Mouse (Mus musculus): ENCODE data around the gene Cnot6l. TPM values are rescaled to one million over a fixed set of nuclear protein-coding genes. Genes with fewer than 3 reads are reported as not detected.
A peak's percentile ranks its signal among the peaks of the same experiment; 100 is the strongest.

Cnot6l gene
- polyA plus RNA-seq, 2 experiments = 2.8 to 5.8 TPM

GRCm38 (mm10) chr5:96176121-96176520 is 12.2 kb upstream of the Cnot6l start:
- ATAC-seq (ENCODE audit: insufficient read depth) (no peak), DNase-seq (ENCODE audit: low read depth in 3 of 3, low spot score in 3 of 3) (no peak)
- WGBS (ENCODE audit: insufficient replicate concordance) = 66% methylated on average over 9 of the region's 9 CpGs
- no peak overlapping the region for H3K4me2 ChIP-seq (ENCODE audit: low read depth)
- no peak overlapping the region for H3K9ac ChIP-seq (replicated peaks)
- no peaks in the 10 kb centered on the region for H3K27me3 ChIP-seq (ENCODE audit: control insufficient read depth, insufficient read depth, low read length)
- TF ChIP-seq EP300 (IDR thresholded peaks at IDR 0.05; ENCODE audit: low read depth) = no peak
- TF ChIP-seq CTCF (IDR thresholded peaks at IDR 0.05; ENCODE audit: low read depth) = no peak
- no peak overlapping the region for H3K27ac ChIP-seq
- H3K36me3 ChIP-seq (replicated peaks; ENCODE audit: control insufficient read depth, insufficient read depth, low read depth) = no peaks in the 10 kb centered on the region
- no peaks in the 10 kb centered on the region for H3K9me3 ChIP-seq (ENCODE audit: control insufficient read depth, low read length)
- H3K4me1 ChIP-seq (replicated peaks; ENCODE audit: control insufficient read depth in 2 of 2, insufficient read depth in 2 of 2, low read length in 1 of 2) = no peaks in the 10 kb centered on the region
- no peak overlapping the region for H3K4me3 ChIP-seq (ENCODE audit: insufficient read depth in 1 of 2, low read depth in 2 of 2, low read length in 2 of 2)

GRCm38 (mm10) chr5:96171765-96172164 is 7.8 kb upstream of the Cnot6l start:
- no peak for TF ChIP-seq EP300 (IDR thresholded peaks at IDR 0.05; ENCODE audit: low read depth)
- TF ChIP-seq CTCF (IDR thresholded peaks at IDR 0.05; ENCODE audit: low read depth) = no peak
- no peak overlapping the region for H3K4me2 ChIP-seq (ENCODE audit: low read depth)
- WGBS (ENCODE audit: insufficient replicate concordance) = 72% methylated on average over 4 of the region's 4 CpGs
- no peaks in the 10 kb centered on the region for H3K27me3 ChIP-seq (ENCODE audit: control insufficient read depth, insufficient read depth, low read length)
- H3K4me3 ChIP-seq (ENCODE audit: insufficient read depth in 1 of 2, low read depth in 2 of 2, low read length in 2 of 2) = no peak overlapping the region
- no peaks in the 10 kb centered on the region for H3K4me1 ChIP-seq (replicated peaks; ENCODE audit: control insufficient read depth in 2 of 2, insufficient read depth in 2 of 2, low read length in 1 of 2)
- H3K9ac ChIP-seq (replicated peaks) = no peak overlapping the region
- H3K9me3 ChIP-seq (ENCODE audit: control insufficient read depth, low read length) = no peaks in the 10 kb centered on the region
- ATAC-seq (ENCODE audit: insufficient read depth) (no peak), DNase-seq (ENCODE audit: low read depth in 3 of 3, low spot score in 3 of 3) (no peak)
- no peak overlapping the region for H3K27ac ChIP-seq
- no peaks in the 10 kb centered on the region for H3K36me3 ChIP-seq (replicated peaks; ENCODE audit: control insufficient read depth, insufficient read depth, low read depth)

- Histone ChIP-seq H3K4me1 (replicated peaks; ENCODE audit: control insufficient read depth in 2 of 2, insufficient read depth in 2 of 2, low read length in 1 of 2) (no peaks in the 10 kb centered on the region), H3K36me3 (replicated peaks; ENCODE audit: control insufficient read depth, insufficient read depth, low read depth) (no peaks in the 10 kb centered on the region), H3K4me3 (ENCODE audit: insufficient read depth in 1 of 2, low read depth in 2 of 2, low read length in 2 of 2) (no peak overlapping the region), H3K9ac (replicated peaks) (no peak overlapping the region), H3K27me3 (ENCODE audit: control insufficient read depth, insufficient read depth, low read length) (no peaks in the 10 kb centered on the region), H3K9me3 (ENCODE audit: control insufficient read depth, low read length) (no peaks in the 10 kb centered on the region), H3K4me2 (ENCODE audit: low read depth) (no peak overlapping the region), H3K27ac (no peak overlapping the region)
- TF ChIP-seq CTCF (IDR thresholded peaks at IDR 0.05; ENCODE audit: low read depth) = no peak
- no peak for TF ChIP-seq EP300 (IDR thresholded peaks at IDR 0.05; ENCODE audit: low read depth)
- no peak for ATAC-seq (ENCODE audit: insufficient read depth)
- 29% methylated on average over 3 of the region's 3 CpGs for whole genome bisulfite sequencing (ENCODE audit: insufficient replicate concordance)
- no peak for DNase-seq (ENCODE audit: low read depth in 3 of 3, low spot score in 3 of 3)
Measured at GRCm38 (mm10) chr5:96170443-96170842, 6.5 kb upstream of the Cnot6l start.

- TF ChIP-seq EP300 (IDR thresholded peaks at IDR 0.05; ENCODE audit: low read depth) (no peak), CTCF (IDR thresholded peaks at IDR 0.05; ENCODE audit: low read depth) (no peak)
Measured at GRCm38 (mm10) chr5:96166761-96167160, 2.8 kb upstream of the Cnot6l start.

GRCm38 (mm10) chr5:96163396-96164020 is 463 bp downstream of the Cnot6l start:
- Histone ChIP-seq H3K9me3 (ENCODE audit: control insufficient read depth, low read length) (no peaks in the 10 kb centered on the region), H3K4me2 (ENCODE audit: low read depth) (peak overlapping the region; percentile 95), H3K9ac (replicated peaks) (peak overlapping the region; percentile 66), H3K4me1 (replicated peaks; ENCODE audit: control insufficient read depth in 2 of 2, insufficient read depth in 2 of 2, low read length in 1 of 2) (peaks cover 11 to 14% of the 10 kb centered on the region in 2 experiments), H3K36me3 (replicated peaks; ENCODE audit: control insufficient read depth, insufficient read depth, low read depth) (no peaks in the 10 kb centered on the region), H3K4me3 (ENCODE audit: insufficient read depth in 1 of 2, low read depth in 2 of 2, low read length in 2 of 2) (peak overlapping the region; percentile 90 to 99), H3K27me3 (ENCODE audit: control insufficient read depth, insufficient read depth, low read length) (no peaks in the 10 kb centered on the region), H3K27ac (peak overlapping the region; percentile 56; the same call in 1 of the 2 replicates)
- ATAC-seq (ENCODE audit: insufficient read depth) (no peak), DNase-seq (ENCODE audit: low read depth in 3 of 3, low spot score in 3 of 3) (no peak)
- WGBS (ENCODE audit: insufficient replicate concordance) = 0% methylated on average over 1 of the region's 1 CpGs
- no peak for TF ChIP-seq EP300 (IDR thresholded peaks at IDR 0.05; ENCODE audit: low read depth)
- TF ChIP-seq CTCF (IDR thresholded peaks at IDR 0.05; ENCODE audit: low read depth) = no peak

More at GRCm38 (mm10) chr5:96166761-96167160, 2.8 kb upstream of the Cnot6l start:
- no peak overlapping the region for H3K4me2 ChIP-seq (ENCODE audit: low read depth)
- ATAC-seq (ENCODE audit: insufficient read depth) (no peak), DNase-seq (ENCODE audit: low read depth in 3 of 3, low spot score in 3 of 3) (no peak)
- no peak overlapping the region for H3K27ac ChIP-seq
- WGBS (ENCODE audit: insufficient replicate concordance) = 68% methylated on average over 2 of the region's 2 CpGs
- no peaks in the 10 kb centered on the region for H3K27me3 ChIP-seq (ENCODE audit: control insufficient read depth, insufficient read depth, low read length)
- no peaks in the 10 kb centered on the region for H3K9me3 ChIP-seq (ENCODE audit: control insufficient read depth, low read length)
- H3K4me1 ChIP-seq (replicated peaks; ENCODE audit: control insufficient read depth in 2 of 2, insufficient read depth in 2 of 2, low read length in 1 of 2) = peaks cover 7 to 8% of the 10 kb centered on the region in 2 experiments; a peak in 3 of 4 replicates
- no peak overlapping the region for H3K4me3 ChIP-seq (ENCODE audit: insufficient read depth in 1 of 2, low read depth in 2 of 2, low read length in 2 of 2)
- H3K36me3 ChIP-seq (replicated peaks; ENCODE audit: control insufficient read depth, insufficient read depth, low read depth) = no peaks in the 10 kb centered on the region
- no peak overlapping the region for H3K9ac ChIP-seq (replicated peaks)
